Mouse (Mus musculus): ENCODE results near the gene Cep44.

GRCm38 (mm10) chr8:56591502-56591901, 40.7 kb upstream of the Cep44 start:
- TF ChIP-seq CTCF (IDR thresholded peaks at IDR 0.05; ENCODE audit: low read depth) (no peak), EP300 (IDR thresholded peaks at IDR 0.05; ENCODE audit: low read depth) (no peak)
